ENCODE assay signal across 22 mouse cellular contexts in the genomic region with DNA sequence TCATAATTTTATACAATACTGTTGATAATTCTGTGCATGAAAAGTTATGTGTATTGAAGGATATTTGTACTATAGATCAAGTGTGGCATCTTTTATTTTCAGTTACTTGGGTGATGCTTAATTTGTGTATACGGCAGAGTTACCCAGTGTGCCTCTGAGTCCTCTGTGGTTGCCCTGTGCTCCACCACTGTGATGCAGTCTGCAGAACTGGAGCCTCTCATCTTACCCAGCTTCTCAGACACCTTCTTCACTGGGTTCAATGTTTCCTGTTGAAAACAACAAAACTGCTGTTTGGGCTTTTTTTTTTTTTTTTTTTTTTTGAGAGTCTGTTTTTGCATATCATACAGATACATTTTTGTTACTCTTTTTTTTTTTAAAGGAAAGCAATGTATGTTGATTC.
"Had no signal": no experiment of that assay in that cellular context is flagged by ENCODE, and none has a peak within 500 bp of the region (broad histone marks: within the 10 kb centered on the region; RNA-seq: fewer than 3 reads in every experiment).

No protein-coding gene starts in this region.

- H3K4me1 ChIP-seq: limb, embryonic 10.5 days; limb, embryonic 13.5 days; liver, embryonic 12.5 days; liver, embryonic 15.5 days; lung, embryonic 15.5 days; megakaryocyte, embryonic 14.5 days; midbrain, embryonic 10.5 days; midbrain, embryonic 13.5 days had no signal

- H3K27me3 ChIP-seq: limb, embryonic 13.5 days; liver, embryonic 12.5 days; liver, embryonic 15.5 days; lung, embryonic 15.5 days; megakaryocyte, embryonic 14.5 days; midbrain, embryonic 13.5 days had no signal

- H3K9ac ChIP-seq: limb, embryonic 13.5 days; liver, embryonic 12.5 days; liver, embryonic 15.5 days; lung, embryonic 15.5 days; midbrain, embryonic 13.5 days had no signal

- ATAC-seq: liver, embryonic 12.5 days; midbrain, embryonic 13.5 days; midbrain, embryonic 16.5 days had no signal

- H3K9me3 ChIP-seq: limb, embryonic 10.5 days; limb, embryonic 13.5 days; liver, embryonic 12.5 days; liver, embryonic 15.5 days; lung, embryonic 15.5 days; megakaryocyte, embryonic 14.5 days; midbrain, embryonic 10.5 days; midbrain, embryonic 13.5 days had no signal

- H3K4me2 ChIP-seq: limb, embryonic 13.5 days; liver, embryonic 12.5 days; liver, embryonic 15.5 days; lung, embryonic 15.5 days; midbrain, embryonic 13.5 days had no signal

- H3K4me3 ChIP-seq: layer of hippocampus, adult 2 months; limb, embryonic 10.5 days; limb, embryonic 13.5 days; liver, embryonic 12.5 days; liver, embryonic 15.5 days; lung, embryonic 15.5 days; megakaryocyte, embryonic 14.5 days; midbrain, embryonic 10.5 days; midbrain, embryonic 13.5 days; myocyte had no signal

- H3K27ac ChIP-seq: kidney, postnatal 0 days; layer of hippocampus, adult 2 months; limb, embryonic 10.5 days; limb, embryonic 13.5 days; liver, embryonic 12.5 days; liver, embryonic 15.5 days; lung, embryonic 15.5 days; midbrain, embryonic 10.5 days; midbrain, embryonic 13.5 days; stomach, postnatal 0 days had no signal

- DNase-seq: kidney, postnatal 25 days; layer of hippocampus, adult 9-11 months; liver; lung, adult 18-20 months; lung, postnatal 10 days; lung, postnatal 36 days; thymus, adult 2 months; thymus, postnatal 14 days; thymus, postnatal 4 days had no signal

- H3K36me3 ChIP-seq: limb, embryonic 10.5 days; limb, embryonic 13.5 days; liver, embryonic 12.5 days; liver, embryonic 15.5 days; lung, embryonic 15.5 days; midbrain, embryonic 10.5 days; midbrain, embryonic 13.5 days had no signal
